Mouse (Mus musculus) thymus, postnatal 0 days (tissue): ENCODE measurements around the gene Crygn. TPM values are rescaled to one million over a fixed set of nuclear protein-coding genes. Genes with fewer than 3 reads are reported as not detected.
A peak's percentile ranks its signal among the peaks of the same experiment; 100 is the strongest.

ENCODE experiments used
- DNase-seq: peaks from one replicate; pipeline ENCODE4 v3.0.0-alpha.2; 2015; ENCODE audit warnings: low spot score
- polyA plus RNA-seq: library from polyadenylated mRNA; unstranded; fragments of >200 nt; fragmentation: Nextera tagmentation; extraction: Ambion mirVana; gene quantifications from 2 replicates; pipeline ENCODE4 v1.2.1, GENCODE M21; 2015

The Crygn gene
- polyA plus RNA-seq, 1 experiment from 2014 or later: 4.1 TPM

GRCm38 (mm10) chr5:24749731-24750130 lies 8.1 kb downstream of the Crygn start:
- no peak for DNase-seq

- no peak for DNase-seq
Measured at GRCm38 (mm10) chr5:24747533-24747932, 10.3 kb downstream of the Crygn start.

GRCm38 (mm10) chr5:24743956-24744355 lies 13.9 kb downstream of the Crygn start:
- DNase-seq: no peak

- no peak for DNase-seq
Measured at GRCm38 (mm10) chr5:24741172-24741885, 16.5 kb downstream of the Crygn start.

- DNase-seq: peak; percentile 56
Measured at GRCm38 (mm10) chr5:24739141-24739753, 18.6 kb downstream of the Crygn start.

GRCm38 (mm10) chr5:24738517-24738916 lies 19.3 kb downstream of the Crygn start:
- no peak for DNase-seq

- no peak for DNase-seq
Measured at GRCm38 (mm10) chr5:24737595-24737994, 20.2 kb downstream of the Crygn start.

GRCm38 (mm10) chr5:24733771-24734426 lies 23.9 kb downstream of the Crygn start:
- DNase-seq: no peak

- DNase-seq: no peak
Measured at GRCm38 (mm10) chr5:24733134-24733533, 24.7 kb downstream of the Crygn start.

GRCm38 (mm10) chr5:24730986-24731385 lies 26.8 kb downstream of the Crygn start:
- DNase-seq: no peak

GRCm38 (mm10) chr5:24730488-24730871 lies 27.3 kb downstream of the Crygn start, which contains the start of gene Wdr86:
Gene Wdr86, minus strand, starts transcription at chr5:24730727.
- no peak for DNase-seq

- no peak for DNase-seq
Measured at GRCm38 (mm10) chr5:24729797-24730487, 27.9 kb downstream of the Crygn start.

- DNase-seq: peak; percentile 23
Measured at GRCm38 (mm10) chr5:24726901-24727836, 30.6 kb downstream of the Crygn start.

GRCm38 (mm10) chr5:24725897-24726296 lies 31.9 kb downstream of the Crygn start:
- DNase-seq: no peak

- DNase-seq: no peak
Measured at GRCm38 (mm10) chr5:24724805-24725204, 33.0 kb downstream of the Crygn start.

GRCm38 (mm10) chr5:24724270-24724634 lies 33.6 kb downstream of the Crygn start:
- DNase-seq: no peak

- DNase-seq: no peak
Measured at GRCm38 (mm10) chr5:24723527-24724269, 34.1 kb downstream of the Crygn start.

- DNase-seq: no peak
Measured at GRCm38 (mm10) chr5:24719852-24720251, 38.0 kb downstream of the Crygn start.

- no peak for DNase-seq
Measured at GRCm38 (mm10) chr5:24718076-24718475, 39.7 kb downstream of the Crygn start.

- no peak for DNase-seq
Measured at GRCm38 (mm10) chr5:24713987-24714386, 43.8 kb downstream of the Crygn start.
